Mouse (Mus musculus): ENCODE measurements around the gene Rab33a.

DNA sequence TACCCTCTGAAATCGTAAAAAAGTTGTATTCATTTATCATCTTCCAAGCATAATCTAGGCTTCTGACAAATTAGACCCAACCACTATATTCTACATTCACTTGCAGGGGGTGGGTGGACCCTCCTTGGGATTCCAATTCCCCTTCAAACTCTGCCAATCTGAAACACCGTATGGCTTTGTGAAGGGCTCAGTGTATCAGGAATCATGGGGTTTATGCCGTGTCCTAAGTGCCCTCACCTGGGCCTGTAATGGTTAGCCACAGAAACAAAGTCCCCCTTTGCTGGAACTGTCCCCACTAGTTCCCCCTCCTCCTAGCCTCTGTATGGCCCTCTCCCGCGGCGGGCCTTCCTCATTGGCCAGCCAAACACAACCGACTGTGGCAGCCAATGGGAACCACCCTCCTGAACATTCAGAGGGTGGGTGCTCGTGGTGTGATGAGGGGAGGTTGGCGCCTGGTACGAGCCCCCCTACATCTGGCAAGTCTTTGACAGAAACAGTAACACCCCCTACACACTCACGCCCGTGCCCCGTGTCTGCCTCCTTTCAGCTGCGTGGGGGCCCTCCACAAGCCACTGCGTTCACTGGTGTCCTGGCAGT lies 776 bp upstream of the Rab33a start:
- TF ChIP-seq CTCF (conservative IDR thresholded peaks at IDR 0.05; ENCODE audit: insufficient read depth, insufficient read length, low read depth, low read length) (no peak), POLR2A (IDR thresholded peaks at IDR 0.05; ENCODE audit: low read depth, low read length) (no peak)

All from kidney, adult 2 months (tissue).